Mouse (Mus musculus): ENCODE measurements around the gene Pnldc1. TPM values are rescaled to one million over a fixed set of nuclear protein-coding genes. Genes with fewer than 3 reads are reported as not detected.

Gene Pnldc1
- total and polyA plus RNA-seq, 2 experiments from 2014 or later, result 0.94 to 1.8 TPM

- H3K4me2 ChIP-seq (ENCODE audit: low read depth, low read length), result no peak overlapping the region
- 82% methylated on average over 8 of the region's 8 CpGs for WGBS
- no peak overlapping the region for H3K27ac ChIP-seq
- H3K9me3 ChIP-seq (ENCODE audit: low read length), result no peaks in the 10 kb centered on the region
- H3K4me1 ChIP-seq (ENCODE audit: insufficient read depth, low read length), result no peaks in the 10 kb centered on the region
- no peaks in the 10 kb centered on the region for H3K27me3 ChIP-seq (ENCODE audit: insufficient read depth, low read length)
- DNase-seq (ENCODE audit: low spot score) (no peak), ATAC-seq (no peak)
- H3K4me3 ChIP-seq (ENCODE audit: low read length), result no peak overlapping the region
- no peak overlapping the region for H3K9ac ChIP-seq (replicated peaks; ENCODE audit: low read length)
- no peak for TF ChIP-seq CTCF (IDR thresholded peaks at IDR 0.05; ENCODE audit: low read depth)
- no peaks in the 10 kb centered on the region for H3K36me3 ChIP-seq (ENCODE audit: insufficient read depth, low read length)
These were observed 51.0 kb downstream of the Pnldc1 start for GRCm38 (mm10) chr17:12859006-12859520.

DNA sequence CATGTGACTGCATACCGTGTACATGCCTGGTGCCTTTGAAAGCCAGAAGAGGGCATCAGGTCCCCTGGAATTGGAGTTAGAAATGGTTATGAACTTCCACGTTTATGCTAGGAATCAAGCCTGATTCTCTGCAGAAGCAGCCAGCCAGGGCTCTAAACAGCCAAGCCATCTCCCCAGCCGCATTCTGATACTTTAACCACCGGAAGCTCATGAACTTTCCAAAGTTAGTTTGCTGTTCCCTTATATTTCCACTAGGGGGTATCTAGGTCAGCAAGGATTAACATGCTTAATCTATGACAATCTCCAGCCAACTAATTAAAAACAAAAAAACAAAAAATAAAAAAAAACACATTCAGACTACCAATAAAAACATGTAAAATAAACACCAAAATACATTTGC lies 52.0 kb downstream of the Pnldc1 start:
- no peak overlapping the region for H3K27ac ChIP-seq

DNA sequence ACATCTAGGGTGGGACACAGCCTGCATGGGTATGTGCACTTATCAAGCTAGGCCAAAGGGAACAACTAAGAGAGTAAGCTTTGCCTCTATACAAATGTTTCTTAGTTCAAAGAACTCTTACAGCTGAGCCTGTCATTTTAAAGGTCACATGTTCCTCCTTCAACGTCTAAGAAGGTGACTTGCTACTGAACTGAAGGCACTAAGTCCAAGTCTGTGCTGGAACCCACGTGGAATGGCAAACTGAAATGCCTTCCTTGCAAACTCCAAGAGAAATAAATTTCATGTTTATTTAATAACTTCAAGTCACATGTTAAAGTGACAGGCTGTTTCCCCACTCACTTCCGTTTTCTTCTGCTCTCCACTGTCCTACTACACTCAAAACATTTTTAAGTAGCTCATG lies 52.6 kb downstream of the Pnldc1 start:
- Histone ChIP-seq H3K4me2 (ENCODE audit: low read depth, low read length) (no peak overlapping the region), H3K9me3 (ENCODE audit: low read length) (no peaks in the 10 kb centered on the region), H3K36me3 (ENCODE audit: insufficient read depth, low read length) (no peaks in the 10 kb centered on the region), H3K4me3 (ENCODE audit: low read length) (no peak overlapping the region), H3K27ac (no peak overlapping the region), H3K4me1 (ENCODE audit: insufficient read depth, low read length) (no peaks in the 10 kb centered on the region), H3K9ac (replicated peaks; ENCODE audit: low read length) (no peak overlapping the region), H3K27me3 (ENCODE audit: insufficient read depth, low read length) (no peaks in the 10 kb centered on the region)
- ATAC-seq (no peak), DNase-seq (ENCODE audit: low spot score) (no peak)
- 57% methylated on average over 3 of the region's 3 CpGs for WGBS
- no peak for TF ChIP-seq CTCF (IDR thresholded peaks at IDR 0.05; ENCODE audit: low read depth)

More for the DNA sequence above, 52.0 kb downstream of the Pnldc1 start:
- Histone ChIP-seq H3K4me2 (ENCODE audit: low read depth, low read length) (no peak overlapping the region), H3K9me3 (ENCODE audit: low read length) (no peaks in the 10 kb centered on the region), H3K36me3 (ENCODE audit: insufficient read depth, low read length) (no peaks in the 10 kb centered on the region), H3K4me3 (ENCODE audit: low read length) (no peak overlapping the region), H3K4me1 (ENCODE audit: insufficient read depth, low read length) (no peaks in the 10 kb centered on the region), H3K27me3 (ENCODE audit: insufficient read depth, low read length) (no peaks in the 10 kb centered on the region), H3K9ac (replicated peaks; ENCODE audit: low read length) (no peak overlapping the region)
- TF ChIP-seq CTCF (IDR thresholded peaks at IDR 0.05; ENCODE audit: low read depth), result peak; percentile 51
- DNase-seq (ENCODE audit: low spot score), result peak; percentile 39
- WGBS, result 44% methylated on average over 4 of the region's 4 CpGs
- ATAC-seq, result no peak

GRCm38 (mm10) chr17:12854386-12854785 lies 55.6 kb downstream of the Pnldc1 start:
- 92% methylated on average over 11 of the region's 11 CpGs for WGBS
- no peak for ATAC-seq
- H3K4me3 ChIP-seq (ENCODE audit: low read length), result no peak overlapping the region
- H3K36me3 ChIP-seq (ENCODE audit: insufficient read depth, low read length), result no peaks in the 10 kb centered on the region
- no peak for DNase-seq (ENCODE audit: low spot score)
- H3K27ac ChIP-seq, result no peak overlapping the region
- no peak for TF ChIP-seq CTCF (IDR thresholded peaks at IDR 0.05; ENCODE audit: low read depth)
- no peak overlapping the region for H3K4me2 ChIP-seq (ENCODE audit: low read depth, low read length)
- H3K27me3 ChIP-seq (ENCODE audit: insufficient read depth, low read length), result no peaks in the 10 kb centered on the region
- no peaks in the 10 kb centered on the region for H3K4me1 ChIP-seq (ENCODE audit: insufficient read depth, low read length)
- H3K9ac ChIP-seq (replicated peaks; ENCODE audit: low read length), result no peak overlapping the region
- no peaks in the 10 kb centered on the region for H3K9me3 ChIP-seq (ENCODE audit: low read length)

GRCm38 (mm10) chr17:12853821-12854220 lies 56.2 kb downstream of the Pnldc1 start:
- no peak for ATAC-seq
- TF ChIP-seq CTCF (IDR thresholded peaks at IDR 0.05; ENCODE audit: low read depth), result no peak
- Histone ChIP-seq H3K27me3 (ENCODE audit: insufficient read depth, low read length) (no peaks in the 10 kb centered on the region), H3K9me3 (ENCODE audit: low read length) (no peaks in the 10 kb centered on the region), H3K27ac (no peak overlapping the region), H3K4me3 (ENCODE audit: low read length) (no peak overlapping the region), H3K4me2 (ENCODE audit: low read depth, low read length) (no peak overlapping the region), H3K4me1 (ENCODE audit: insufficient read depth, low read length) (no peaks in the 10 kb centered on the region), H3K36me3 (ENCODE audit: insufficient read depth, low read length) (no peaks in the 10 kb centered on the region), H3K9ac (replicated peaks; ENCODE audit: low read length) (no peak overlapping the region)
- WGBS, result 79% methylated on average over 2 of the region's 2 CpGs
- no peak for DNase-seq (ENCODE audit: low spot score)

DNA sequence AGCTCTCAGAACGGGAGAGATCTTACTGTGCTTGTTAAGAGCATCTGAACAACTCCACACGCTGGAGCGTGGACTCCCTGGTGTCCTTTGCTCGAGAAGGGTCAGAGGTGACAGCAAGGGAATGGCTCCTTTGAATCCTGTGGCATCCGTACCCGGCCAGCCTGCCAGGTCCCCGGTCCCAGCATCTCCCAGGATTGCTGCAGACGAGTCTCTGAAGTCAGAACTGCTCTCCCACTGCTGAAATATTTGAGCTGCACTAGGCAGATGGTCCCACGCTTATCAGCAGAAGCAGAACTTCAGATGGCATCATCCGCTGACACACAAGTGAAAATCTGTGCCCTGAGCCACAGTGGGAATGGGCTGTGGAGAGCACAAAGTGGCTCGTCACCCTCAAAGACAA lies 58.3 kb downstream of the Pnldc1 start:
- Histone ChIP-seq H3K27ac (no peak overlapping the region), H3K9ac (replicated peaks; ENCODE audit: low read length) (no peak overlapping the region), H3K4me2 (ENCODE audit: low read depth, low read length) (no peak overlapping the region), H3K27me3 (ENCODE audit: insufficient read depth, low read length) (no peaks in the 10 kb centered on the region), H3K9me3 (ENCODE audit: low read length) (no peaks in the 10 kb centered on the region), H3K4me3 (ENCODE audit: low read length) (no peak overlapping the region), H3K36me3 (ENCODE audit: insufficient read depth, low read length) (no peaks in the 10 kb centered on the region), H3K4me1 (ENCODE audit: insufficient read depth, low read length) (no peaks in the 10 kb centered on the region)
- TF ChIP-seq CTCF (IDR thresholded peaks at IDR 0.05; ENCODE audit: low read depth), result no peak
- DNase-seq (ENCODE audit: low spot score), result no peak
- no peak for ATAC-seq
- WGBS, result 53% methylated on average over 11 of the region's 11 CpGs

DNA sequence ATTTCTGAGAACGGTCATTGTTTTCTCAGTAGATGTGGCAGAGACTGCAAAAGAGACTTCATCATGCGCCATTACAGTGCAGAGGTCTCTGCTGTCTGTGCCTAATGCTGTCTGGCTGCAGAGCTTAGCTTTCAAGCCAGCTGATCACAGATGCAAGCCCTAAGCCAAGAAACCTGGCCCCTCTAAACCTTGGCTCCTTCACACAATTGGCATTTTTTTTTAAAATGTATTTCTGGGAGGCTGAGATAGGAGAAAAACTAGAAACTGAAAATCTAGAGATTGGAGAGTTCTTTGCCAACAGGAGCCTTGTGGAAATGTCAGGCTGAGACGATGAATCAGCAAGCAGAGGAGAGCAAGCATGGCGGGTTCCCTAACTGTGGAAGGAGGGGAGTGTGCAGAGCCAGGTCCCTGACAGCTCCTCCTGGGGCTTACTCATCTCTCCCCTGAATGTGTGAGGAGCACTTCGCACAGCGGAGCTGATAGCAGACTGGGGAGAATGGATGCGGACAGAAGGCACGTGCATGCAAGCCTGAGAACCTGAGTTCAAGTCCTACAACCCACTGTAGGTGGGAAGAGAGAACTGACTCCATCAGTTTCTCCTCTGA lies 60.1 kb downstream of the Pnldc1 start:
- no peak overlapping the region for H3K4me2 ChIP-seq (ENCODE audit: low read depth, low read length)
- no peak overlapping the region for H3K4me3 ChIP-seq (ENCODE audit: low read length)
- no peaks in the 10 kb centered on the region for H3K4me1 ChIP-seq (ENCODE audit: insufficient read depth, low read length)
- ATAC-seq (no peak), DNase-seq (ENCODE audit: low spot score) (peak; percentile 20)
- no peak for TF ChIP-seq CTCF (IDR thresholded peaks at IDR 0.05; ENCODE audit: low read depth)
- 73% methylated on average over 8 of the region's 8 CpGs for WGBS
- H3K27ac ChIP-seq, result no peak overlapping the region
- no peaks in the 10 kb centered on the region for H3K27me3 ChIP-seq (ENCODE audit: insufficient read depth, low read length)
- H3K9me3 ChIP-seq (ENCODE audit: low read length), result no peaks in the 10 kb centered on the region
- H3K36me3 ChIP-seq (ENCODE audit: insufficient read depth, low read length), result no peaks in the 10 kb centered on the region
- no peak overlapping the region for H3K9ac ChIP-seq (replicated peaks; ENCODE audit: low read length)
